Mouse (Mus musculus): ENCODE data around the gene Sypl.

DNA sequence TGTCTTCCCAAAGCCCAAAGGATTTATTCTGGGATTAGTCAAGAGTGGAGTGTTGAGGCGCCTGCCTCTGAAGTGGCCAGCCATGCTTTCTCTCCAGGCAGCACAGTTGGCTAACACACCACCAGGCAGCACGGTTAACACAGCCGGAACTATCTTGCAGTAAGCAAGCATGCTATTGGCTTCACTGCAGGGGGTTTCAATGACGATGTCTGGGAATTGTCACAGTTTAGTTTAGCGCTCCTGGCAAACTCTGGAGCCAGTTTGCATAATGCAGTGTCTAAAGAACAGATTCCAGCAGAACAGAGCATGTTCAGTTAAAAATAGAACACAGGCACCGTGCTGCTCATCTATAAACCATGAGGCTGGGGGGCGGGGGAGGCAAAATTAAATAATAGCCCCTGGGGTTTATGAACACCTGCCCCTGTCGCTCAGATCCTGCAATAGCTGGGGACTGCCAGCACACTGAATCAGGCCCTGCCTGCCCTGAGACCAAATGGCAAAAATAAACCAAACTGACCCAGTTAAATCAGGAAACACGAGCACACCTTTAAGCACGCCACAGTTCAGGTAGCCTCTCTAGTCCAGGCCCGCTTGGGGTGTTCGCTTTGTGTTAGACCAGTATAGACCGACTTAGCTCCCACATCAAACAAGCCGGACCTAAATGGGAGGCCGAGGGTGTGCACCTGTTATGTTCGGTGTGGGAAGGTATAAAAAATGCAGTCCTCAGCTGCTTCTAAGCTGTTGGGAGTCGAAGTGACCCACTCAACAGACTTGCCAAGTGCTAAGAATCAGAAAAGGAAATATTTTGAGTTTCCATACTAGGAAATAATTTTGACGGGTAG, 27.1 kb upstream of the Sypl start:
- TF ChIP-seq CTCF (IDR thresholded peaks at IDR 0.05; ENCODE audit: low read depth, low read length) (no peak), GATA2 (IDR thresholded peaks at IDR 0.05; ENCODE audit: borderline replicate concordance, low read depth, low read length) (no peak), GATA1 (IDR thresholded peaks at IDR 0.05; ENCODE audit: borderline replicate concordance, low read length) (no peak), POLR2AphosphoS5 (IDR thresholded peaks at IDR 0.05; ENCODE audit: insufficient replicate concordance, low read depth, low read length) (no peak), TAL1 (conservative IDR thresholded peaks at IDR 0.05; ENCODE audit: low read depth, low read length) (no peak)

All from G1E (cell line).